Mouse (Mus musculus): ENCODE results near the gene Tfeb.
A peak's percentile ranks its signal among the peaks of the same experiment; 100 is the strongest.

Gene Tfeb

DNA sequence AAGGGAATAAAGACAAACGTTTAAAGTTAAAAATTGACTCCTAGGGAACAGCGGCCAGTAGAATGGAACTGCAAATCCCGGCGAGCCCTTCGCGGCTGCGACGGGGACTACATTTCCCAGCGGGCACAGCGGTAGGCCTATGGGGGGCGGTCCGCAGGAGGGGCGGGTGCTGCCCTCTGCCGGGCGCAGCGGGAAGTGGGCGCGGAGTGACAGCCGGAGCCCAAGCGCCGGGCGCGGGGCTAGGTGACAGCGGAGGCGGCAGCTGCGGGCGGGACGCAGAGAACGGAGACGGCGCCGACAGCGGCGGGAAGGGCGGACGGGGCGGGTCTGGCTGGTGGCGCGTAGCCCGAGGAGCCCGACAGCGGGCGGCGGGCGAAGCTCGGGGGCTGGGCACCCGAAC lies at the start of gene Tfeb:
Gene Tfeb, plus strand, starts transcription at position 175 of the 400 bp plus-strand sequence.
- H3K36me3 ChIP-seq (ENCODE audit: insufficient read depth, low read length): no peaks in the 10 kb centered on the region
- TF ChIP-seq CTCF (conservative IDR thresholded peaks at IDR 0.05; ENCODE audit: low read length): no peak
- no peak for TF ChIP-seq NANOG (IDR thresholded peaks at IDR 0.05; ENCODE audit: borderline replicate concordance, low read length)
- TF ChIP-seq POU5F1 (IDR thresholded peaks at IDR 0.05; ENCODE audit: borderline replicate concordance, low read length): no peak
- H3K4me1 ChIP-seq (replicated peaks; ENCODE audit: low read depth, low read length): peaks cover 80% of the 10 kb centered on the region
- H3K9me3 ChIP-seq (ENCODE audit: low read length): no peaks in the 10 kb centered on the region
- H3K4me3 ChIP-seq (replicated peaks; ENCODE audit: low read length): peak within 1 kb of the TSS; percentile 93
- H3K27me3 ChIP-seq (ENCODE audit: insufficient read depth, low read length): no peaks in the 10 kb centered on the region

DNA sequence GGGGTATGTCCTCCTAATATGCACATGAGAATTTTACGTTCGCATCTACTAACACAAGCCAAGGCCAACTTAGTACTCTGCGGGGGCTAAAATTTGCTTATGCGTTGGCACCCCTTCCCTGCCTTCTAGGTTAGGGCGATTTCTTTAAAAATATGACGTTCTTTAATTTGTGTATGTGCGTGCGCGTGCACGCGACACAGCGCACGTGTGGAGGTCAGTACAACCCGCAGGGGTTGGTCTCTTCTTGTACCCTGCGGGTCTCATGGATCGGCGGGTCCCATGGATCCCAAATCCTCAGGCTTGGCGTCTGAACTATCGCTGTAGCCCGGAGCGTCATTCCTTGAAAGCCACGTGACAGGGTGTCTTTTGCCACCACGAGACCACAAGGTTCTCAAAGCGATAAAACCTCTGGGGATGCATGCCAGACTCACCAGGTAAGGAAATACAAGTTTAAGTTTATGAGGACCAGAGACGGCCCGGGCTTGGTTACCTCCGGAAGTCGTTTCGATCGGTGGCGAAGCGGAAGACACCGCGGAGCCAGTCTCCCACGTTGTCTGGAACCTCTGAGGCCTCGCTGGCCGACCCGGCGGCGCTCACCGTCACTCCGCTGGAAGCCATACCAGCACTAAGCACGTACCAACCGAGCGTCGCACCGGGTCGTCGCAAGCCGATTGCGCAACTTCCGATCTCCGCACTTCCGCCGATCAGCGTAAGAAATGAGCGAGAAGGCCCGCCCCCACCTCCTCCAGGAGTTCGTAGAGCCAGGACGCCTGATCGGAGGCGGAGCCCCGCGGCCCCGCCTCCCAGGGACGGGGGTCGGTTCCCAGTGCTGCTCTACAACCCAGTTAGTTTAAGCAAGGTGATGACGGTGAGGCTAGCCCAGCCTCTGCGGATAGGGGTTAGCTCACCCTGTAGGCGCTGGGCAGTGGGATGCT lies 49.2 kb upstream of the Tfeb start:
- Histone ChIP-seq H3K9me3 (ENCODE audit: low read length) (no peaks in the 10 kb centered on the region), H3K4me3 (replicated peaks; ENCODE audit: low read length) (peak overlapping the region; percentile 98), H3K4me1 (replicated peaks; ENCODE audit: low read depth, low read length) (peaks cover 78% of the 10 kb centered on the region), H3K36me3 (ENCODE audit: insufficient read depth, low read length) (peaks cover 46% of the 10 kb centered on the region), H3K27me3 (ENCODE audit: insufficient read depth, low read length) (peaks cover 36% of the 10 kb centered on the region)
- TF ChIP-seq POU5F1 (IDR thresholded peaks at IDR 0.05; ENCODE audit: borderline replicate concordance, low read length) (no peak), NANOG (IDR thresholded peaks at IDR 0.05; ENCODE audit: borderline replicate concordance, low read length) (peak; percentile 12; the same call in 1 of the 2 replicates)

DNA sequence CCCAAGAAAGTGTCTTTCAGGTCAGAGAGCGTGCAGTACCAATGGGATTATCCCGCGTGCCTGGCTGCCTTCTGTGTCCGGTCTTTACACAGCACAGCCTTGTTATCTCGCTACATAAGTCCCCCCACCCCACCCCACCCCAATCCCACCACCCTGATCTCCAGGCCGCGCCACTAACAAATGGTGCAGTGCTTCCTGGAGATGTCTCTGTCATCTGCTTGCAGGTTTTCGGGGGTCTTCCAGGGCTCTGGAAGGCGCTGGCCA lies 48.6 kb upstream of the Tfeb start, which contains the start of gene Tomm6:
Gene Tomm6, minus strand, starts transcription at position 43 of the 264 bp plus-strand sequence.
- Histone ChIP-seq H3K4me1 (replicated peaks; ENCODE audit: low read depth, low read length) (peaks cover 74% of the 10 kb centered on the region), H3K9me3 (ENCODE audit: low read length) (no peaks in the 10 kb centered on the region), H3K27me3 (ENCODE audit: insufficient read depth, low read length) (peaks cover 42% of the 10 kb centered on the region), H3K4me3 (replicated peaks; ENCODE audit: low read length) (peak within 1 kb of the TSS; percentile 98), H3K36me3 (ENCODE audit: insufficient read depth, low read length) (peaks cover 40% of the 10 kb centered on the region)
- TF ChIP-seq POU5F1 (IDR thresholded peaks at IDR 0.05; ENCODE audit: borderline replicate concordance, low read length) (no peak), NANOG (IDR thresholded peaks at IDR 0.05; ENCODE audit: borderline replicate concordance, low read length) (no peak), CTCF (conservative IDR thresholded peaks at IDR 0.05; ENCODE audit: low read length) (no peak)

DNA sequence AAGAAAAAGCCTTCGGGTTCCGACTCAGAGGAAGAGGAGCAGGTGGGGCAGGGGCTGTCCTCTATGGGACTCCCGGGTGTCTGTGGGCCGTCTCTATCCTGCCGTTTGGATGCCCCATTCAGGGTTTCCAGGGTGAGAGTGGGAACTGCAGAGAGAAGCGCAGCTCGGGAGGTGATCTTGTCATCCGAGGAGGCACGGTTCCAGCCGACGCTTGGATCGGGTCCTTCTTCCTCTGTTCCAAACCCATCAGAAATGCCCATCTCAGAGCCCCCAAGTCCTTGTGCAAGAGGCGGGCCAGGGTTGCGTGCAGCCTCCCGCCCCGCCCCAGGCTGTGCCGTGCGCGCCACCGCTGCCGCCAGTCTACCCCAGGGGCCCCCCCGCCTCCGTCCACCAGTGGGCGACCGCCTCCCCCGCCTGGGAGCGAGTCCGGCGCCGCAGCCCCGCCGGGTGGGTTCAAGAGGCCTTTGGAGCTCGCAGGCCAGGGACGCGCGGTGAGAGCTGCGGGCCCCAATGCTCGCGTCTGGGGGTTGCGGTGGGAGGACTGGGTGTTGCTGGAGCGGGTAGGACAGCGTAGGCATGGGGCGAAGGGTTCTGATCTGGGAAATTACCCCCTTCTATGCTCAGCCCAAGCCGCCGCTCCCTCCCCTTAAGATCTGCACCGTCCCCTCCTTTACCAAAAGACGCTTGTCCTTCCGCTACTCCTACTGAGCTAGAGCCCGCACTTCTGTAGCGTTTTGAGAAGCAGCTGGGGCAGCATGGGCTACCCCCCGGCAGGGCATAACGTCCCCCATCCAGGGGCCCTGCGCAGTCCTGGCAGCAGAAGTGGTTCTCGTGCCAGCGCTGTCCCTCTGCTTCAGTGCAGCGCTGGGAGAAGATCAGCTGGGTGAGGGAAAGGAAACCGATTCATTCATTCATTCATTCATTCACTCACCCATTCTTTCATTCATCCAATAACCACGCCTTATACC lies 47.9 kb upstream of the Tfeb start, which contains the start of gene Frs3:
Gene Frs3, plus strand, starts transcription at position 423 of the 968 bp plus-strand sequence.
- peaks cover 49% of the 10 kb centered on the region for H3K27me3 ChIP-seq (ENCODE audit: insufficient read depth, low read length)
- H3K4me1 ChIP-seq (replicated peaks; ENCODE audit: low read depth, low read length): peaks cover 75% of the 10 kb centered on the region
- no peaks in the 10 kb centered on the region for H3K9me3 ChIP-seq (ENCODE audit: low read length)
- no peak for TF ChIP-seq POU5F1 (IDR thresholded peaks at IDR 0.05; ENCODE audit: borderline replicate concordance, low read length)
- peak within 1 kb of the TSS; percentile 98 for H3K4me3 ChIP-seq (replicated peaks; ENCODE audit: low read length)
- H3K36me3 ChIP-seq (ENCODE audit: insufficient read depth, low read length): peaks cover 34% of the 10 kb centered on the region

DNA sequence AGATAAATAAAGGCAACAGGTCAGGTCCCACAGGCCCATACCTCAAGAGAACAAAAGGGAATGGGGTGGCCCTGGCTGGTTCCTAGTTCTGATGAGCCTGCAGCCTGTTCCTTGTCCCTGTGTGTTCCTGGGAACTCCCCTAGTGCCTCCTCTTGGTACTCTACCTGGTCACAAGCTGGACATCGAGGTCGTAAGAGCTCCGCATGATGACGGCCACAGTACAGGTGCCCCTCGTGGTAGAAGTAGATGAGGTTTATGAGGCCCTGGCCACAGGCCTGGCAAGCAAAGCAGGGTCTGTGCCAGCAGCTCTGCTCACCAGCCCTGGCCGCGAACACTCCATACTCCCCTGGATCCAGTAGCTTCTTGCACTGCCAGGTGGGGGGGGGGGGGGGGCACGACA lies 46.9 kb upstream of the Tfeb start:
- peaks cover 73% of the 10 kb centered on the region for H3K4me1 ChIP-seq (replicated peaks; ENCODE audit: low read depth, low read length)
- no peak overlapping the region for H3K4me3 ChIP-seq (replicated peaks; ENCODE audit: low read length)
- TF ChIP-seq NANOG (IDR thresholded peaks at IDR 0.05; ENCODE audit: borderline replicate concordance, low read length): no peak
- no peak for TF ChIP-seq CTCF (conservative IDR thresholded peaks at IDR 0.05; ENCODE audit: low read length)
- TF ChIP-seq POU5F1 (IDR thresholded peaks at IDR 0.05; ENCODE audit: borderline replicate concordance, low read length): no peak
- H3K9me3 ChIP-seq (ENCODE audit: low read length): no peaks in the 10 kb centered on the region
- H3K27me3 ChIP-seq (ENCODE audit: insufficient read depth, low read length): peaks cover 54% of the 10 kb centered on the region
- H3K36me3 ChIP-seq (ENCODE audit: insufficient read depth, low read length): peaks cover 24% of the 10 kb centered on the region

DNA sequence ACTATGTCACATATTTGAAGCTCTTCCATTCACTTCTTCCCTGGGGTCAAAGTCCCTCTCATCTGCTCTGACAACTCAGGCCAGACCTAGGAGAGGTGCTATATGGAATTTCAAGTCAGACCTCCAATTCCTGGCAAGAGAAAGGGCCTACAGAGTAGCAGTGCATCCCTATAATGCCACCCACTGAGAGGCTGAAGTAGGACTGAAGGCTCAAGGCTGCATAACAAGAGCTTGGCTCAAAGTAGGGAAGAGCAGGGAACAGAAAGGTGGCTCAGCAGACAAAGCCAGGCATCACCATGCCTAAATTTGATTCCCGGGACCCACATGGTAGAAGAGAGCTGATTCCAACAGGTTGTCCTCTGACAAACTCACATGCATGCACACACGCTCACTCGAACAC lies 45.2 kb upstream of the Tfeb start:
- TF ChIP-seq NANOG (IDR thresholded peaks at IDR 0.05; ENCODE audit: borderline replicate concordance, low read length): peak; percentile 44; the same call in 1 of the 2 replicates
- no peak for TF ChIP-seq POU5F1 (IDR thresholded peaks at IDR 0.05; ENCODE audit: borderline replicate concordance, low read length)
- TF ChIP-seq CTCF (conservative IDR thresholded peaks at IDR 0.05; ENCODE audit: low read length): no peak

DNA sequence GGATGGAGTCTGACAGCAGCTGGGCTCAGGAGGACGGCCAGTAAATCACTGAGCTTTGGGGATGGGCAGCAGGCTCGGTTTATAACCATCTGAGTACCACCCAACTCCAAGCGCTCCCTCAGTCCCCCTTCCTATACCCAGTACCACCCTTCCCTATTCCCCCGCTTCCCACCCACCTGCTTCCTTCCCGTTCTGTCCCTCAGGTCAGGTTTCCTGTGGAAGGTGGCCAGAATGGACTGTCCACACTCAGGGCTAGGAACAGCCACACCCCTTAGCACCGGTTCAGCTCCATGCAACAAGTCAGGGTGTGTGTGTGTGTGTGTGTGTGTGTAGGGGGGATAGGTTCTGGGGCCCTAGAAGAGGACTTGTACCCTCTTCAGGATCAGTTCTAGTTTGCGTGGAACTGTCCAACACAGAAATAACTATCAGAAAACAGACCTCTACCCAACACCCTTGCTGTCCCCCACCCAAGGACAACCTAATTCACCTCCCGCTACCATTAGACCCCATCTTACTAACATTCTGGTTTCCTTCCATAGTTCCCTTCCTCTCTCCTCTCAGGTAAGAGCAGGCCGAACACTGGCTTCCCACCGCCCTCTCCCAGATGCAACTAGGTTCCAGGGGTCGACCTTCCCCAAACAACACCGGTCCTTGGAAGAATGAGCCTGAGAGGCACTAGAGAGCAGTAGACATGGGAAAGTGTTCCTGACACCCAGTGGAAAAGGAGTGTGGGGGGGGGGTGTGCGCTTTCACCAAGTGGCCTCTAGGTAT lies 43.0 kb upstream of the Tfeb start:
- H3K9me3 ChIP-seq (ENCODE audit: low read length): no peaks in the 10 kb centered on the region
- TF ChIP-seq CTCF (conservative IDR thresholded peaks at IDR 0.05; ENCODE audit: low read length): no peak
- no peak for TF ChIP-seq NANOG (IDR thresholded peaks at IDR 0.05; ENCODE audit: borderline replicate concordance, low read length)
- no peak for TF ChIP-seq POU5F1 (IDR thresholded peaks at IDR 0.05; ENCODE audit: borderline replicate concordance, low read length)
- peak overlapping the region; percentile 86 for H3K4me3 ChIP-seq (replicated peaks; ENCODE audit: low read length)
- H3K36me3 ChIP-seq (ENCODE audit: insufficient read depth, low read length): peaks cover 18% of the 10 kb centered on the region
- peaks cover 74% of the 10 kb centered on the region for H3K27me3 ChIP-seq (ENCODE audit: insufficient read depth, low read length)
- H3K4me1 ChIP-seq (replicated peaks; ENCODE audit: low read depth, low read length): peaks cover 66% of the 10 kb centered on the region

More for the DNA sequence above, 45.2 kb upstream of the Tfeb start:
- Histone ChIP-seq H3K4me3 (replicated peaks; ENCODE audit: low read length) (no peak overlapping the region), H3K36me3 (ENCODE audit: insufficient read depth, low read length) (peaks cover 7% of the 10 kb centered on the region), H3K9me3 (ENCODE audit: low read length) (no peaks in the 10 kb centered on the region), H3K4me1 (replicated peaks; ENCODE audit: low read depth, low read length) (peaks cover 64% of the 10 kb centered on the region), H3K27me3 (ENCODE audit: insufficient read depth, low read length) (peaks cover 67% of the 10 kb centered on the region)

DNA sequence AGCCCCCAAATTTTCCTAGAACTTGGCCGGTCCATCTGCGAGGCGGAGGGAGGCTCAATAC lies 42.6 kb upstream of the Tfeb start, which contains the start of gene Gm21981:
Gene Gm21981, minus strand, starts transcription at position 14 of the 61 bp plus-strand sequence.
- Histone ChIP-seq H3K4me1 (replicated peaks; ENCODE audit: low read depth, low read length) (peaks cover 66% of the 10 kb centered on the region), H3K27me3 (ENCODE audit: insufficient read depth, low read length) (peaks cover 70% of the 10 kb centered on the region), H3K9me3 (ENCODE audit: low read length) (no peaks in the 10 kb centered on the region), H3K36me3 (ENCODE audit: insufficient read depth, low read length) (peaks cover 22% of the 10 kb centered on the region), H3K4me3 (replicated peaks; ENCODE audit: low read length) (peak within 1 kb of the TSS; percentile 86)
- no peak for TF ChIP-seq POU5F1 (IDR thresholded peaks at IDR 0.05; ENCODE audit: borderline replicate concordance, low read length)
- TF ChIP-seq NANOG (IDR thresholded peaks at IDR 0.05; ENCODE audit: borderline replicate concordance, low read length): no peak
- TF ChIP-seq CTCF (conservative IDR thresholded peaks at IDR 0.05; ENCODE audit: low read length): no peak
